In genomic region chr7:81154960-81155359, GRCm38 (mm10) we compare ENCODE assay signal across 9 mouse cellular contexts. TPM values are rescaled to one million over a fixed set of nuclear protein-coding genes. Genes with fewer than 3 reads are reported as not detected.
DNase-seq lines count a peak whose midpoint lies in the region; ATAC-seq and TF ChIP-seq lines count a peak whose summit lies in the region.
"Had no signal": no experiment of that assay in that cellular context is flagged by ENCODE, and none has a peak within 500 bp of the region (broad histone marks: within the 10 kb centered on the region; RNA-seq: fewer than 3 reads in every experiment).

No protein-coding gene starts in this region.

- no peak overlapping the region for H3K4me2 ChIP-seq in heart, embryonic 16.5 days (ENCODE audit: low read depth, low read length)
- no peak overlapping the region for H3K4me2 ChIP-seq in kidney, postnatal 0 days (ENCODE audit: low read length)
- H3K4me2 ChIP-seq: liver, embryonic 15.5 days had no signal

- peak; percentile 77 for TF ChIP-seq CTCF in bone marrow macrophage, adult 2 months (IDR thresholded peaks at IDR 0.05; ENCODE audit: low read depth, low read length)
- TF ChIP-seq CTCF in embryonic fibroblast, embryonic 13.5 days (IDR thresholded peaks at IDR 0.05; ENCODE audit: borderline replicate concordance, insufficient read depth, low read length) = peak; percentile 68
- peak; percentile 99 for TF ChIP-seq CTCF in kidney, postnatal 0 days (IDR thresholded peaks at IDR 0.05; ENCODE audit: low read depth)
- TF ChIP-seq CTCF in lung, adult 2 months (IDR thresholded peaks at IDR 0.05; ENCODE audit: insufficient read depth, low read length) = peak; percentile 88

- DNase-seq in adrenal gland, adult (ENCODE audit: inconsistent age in 2 of 2, low spot score in 1 of 2) = peak; percentile 45 to 83
- DNase-seq in adrenal gland, adult 8-10 months = no peak
- DNase-seq in kidney, postnatal 0 days (ENCODE audit: low spot score) = peak; percentile 92
- peak; percentile 41 for DNase-seq in lung, adult 2 months
- peak; percentile 41 for DNase-seq in retina, adult 2 months (ENCODE audit: low read depth, low spot score)

- H3K36me3 ChIP-seq in heart, embryonic 16.5 days (ENCODE audit: control insufficient read depth, insufficient read depth) = no peaks in the 10 kb centered on the region
- no peaks in the 10 kb centered on the region for H3K36me3 ChIP-seq in kidney, postnatal 0 days (ENCODE audit: insufficient read depth, low read length)
- H3K36me3 ChIP-seq: liver, embryonic 15.5 days had no signal

- no peak for TF ChIP-seq POLR2A in bone marrow macrophage, adult 2 months (IDR thresholded peaks at IDR 0.05; ENCODE audit: borderline replicate concordance, low read depth, low read length)
- TF ChIP-seq POLR2A in embryonic fibroblast, embryonic 13.5 days (IDR thresholded peaks at IDR 0.05; ENCODE audit: low read depth, low read length) = no peak
- no peak for TF ChIP-seq POLR2A in lung, adult 2 months (IDR thresholded peaks at IDR 0.05; ENCODE audit: borderline replicate concordance, extremely low read depth, low read depth, low read length)

- H3K9me3 ChIP-seq in heart, embryonic 16.5 days (replicated peaks; ENCODE audit: control insufficient read depth, low read length) = peaks cover 8% of the 10 kb centered on the region
- H3K9me3 ChIP-seq in kidney, postnatal 0 days (replicated peaks; ENCODE audit: low read length) = no peaks in the 10 kb centered on the region; the same call in 1 of the 2 replicates
- H3K9me3 ChIP-seq: liver, embryonic 15.5 days had no signal

- peaks cover 3% of the 10 kb centered on the region for H3K4me1 ChIP-seq in bone marrow macrophage, adult 2 months (ENCODE audit: control insufficient read depth, insufficient read depth, low read length)
- no peaks in the 10 kb centered on the region for H3K4me1 ChIP-seq in embryonic fibroblast, embryonic 13.5 days (ENCODE audit: control insufficient read depth, insufficient read depth, low read length)
- H3K4me1 ChIP-seq in heart, embryonic 16.5 days (ENCODE audit: control insufficient read depth, insufficient read depth, low read length) = peaks cover 4% of the 10 kb centered on the region
- no peaks in the 10 kb centered on the region for H3K4me1 ChIP-seq in kidney, postnatal 0 days (replicated peaks; ENCODE audit: insufficient read depth, low read length)
- no peaks in the 10 kb centered on the region for H3K4me1 ChIP-seq in lung, adult 2 months (ENCODE audit: control insufficient read depth, insufficient read depth, low read length)

- H3K27ac ChIP-seq in bone marrow macrophage, adult 2 months (ENCODE audit: insufficient read depth, low read depth, low read length) = no peak overlapping the region
- H3K27ac ChIP-seq in embryonic fibroblast, embryonic 13.5 days (ENCODE audit: insufficient read depth, low read length) = no peak overlapping the region
- H3K27ac ChIP-seq in heart, embryonic 16.5 days (ENCODE audit: low read length) = no peak overlapping the region
- no peak overlapping the region for H3K27ac ChIP-seq in kidney, postnatal 0 days
- H3K27ac ChIP-seq: liver, embryonic 15.5 days had no signal

- H3K27me3 ChIP-seq in heart, embryonic 16.5 days (ENCODE audit: control insufficient read depth, insufficient read depth, low read length) = no peaks in the 10 kb centered on the region
- H3K27me3 ChIP-seq in kidney, postnatal 0 days (ENCODE audit: insufficient read depth, low read length) = no peaks in the 10 kb centered on the region
- H3K27me3 ChIP-seq: liver, embryonic 15.5 days had no signal

- peak overlapping the region; percentile 25; the same call in 1 of the 2 replicates for H3K9ac ChIP-seq in heart, embryonic 16.5 days (ENCODE audit: low read length)
- H3K9ac ChIP-seq in kidney, postnatal 0 days (ENCODE audit: low read depth, low read length) = no peak overlapping the region
- H3K9ac ChIP-seq: liver, embryonic 15.5 days had no signal

- peak; percentile 81 for ATAC-seq in heart, embryonic 16.5 days (replicated peaks; ENCODE audit: extremely low read depth, insufficient read depth, low FRiP score)
- ATAC-seq in kidney, postnatal 0 days (replicated peaks; ENCODE audit: low FRiP score, low read depth) = peak; percentile 67; the same call in 1 of the 2 replicates

- no peak overlapping the region for H3K4me3 ChIP-seq in bone marrow macrophage, adult 2 months (ENCODE audit: insufficient read depth, low read length)
- no peak overlapping the region for H3K4me3 ChIP-seq in embryonic fibroblast, embryonic 13.5 days (ENCODE audit: insufficient read depth, low read length)
- H3K4me3 ChIP-seq in heart, embryonic 16.5 days (ENCODE audit: low read length) = no peak overlapping the region
- H3K4me3 ChIP-seq in kidney, postnatal 0 days (replicated peaks; ENCODE audit: low read depth, low read length) = no peak overlapping the region
- no peak overlapping the region for H3K4me3 ChIP-seq in lung, adult 2 months (replicated peaks; ENCODE audit: extremely low read depth, low read depth, low read length)
- H3K4me3 ChIP-seq: liver, embryonic 15.5 days had no signal

- WGBS in heart, embryonic 16.5 days = 2% methylated on average over 3 of the region's 3 CpGs
- WGBS in kidney, postnatal 0 days = 0% methylated on average over 3 of the region's 3 CpGs
- 1% methylated on average over 3 of the region's 3 CpGs for WGBS in lung, adult 2 months

RNA-seq across cellular contexts. Expression of gene Slc28a1, which starts 40.4 kb away (rescaled TPM):
- total RNA-seq in adrenal gland, adult 8-10 months (2022) = not detected
- polyA plus RNA-seq in bone marrow macrophage, adult 2 months (2012; ENCODE audit: insufficient read depth, insufficient read length, missing spikeins) = not detected in 2 replicates
- not detected in 2 replicates for polyA plus RNA-seq in embryonic fibroblast, embryonic 13.5 days (2011; ENCODE audit: insufficient read length, low read depth, missing spikeins)
- 0.09 and 0.22 TPM in 2 replicates for polyA plus RNA-seq in heart, embryonic 16.5 days (2015; fragmentation: Nextera tagmentation; extraction: Ambion mirVana)
- polyA plus RNA-seq in kidney, postnatal 0 days (2015; fragmentation: Nextera tagmentation; extraction: Ambion mirVana) = 1.1 and 1.3 TPM in 2 replicates
- polyA plus RNA-seq in lung, adult 2 months (2012; rRNA removed) = 0.07 and 0.17 TPM in 2 replicates

RNA-seq across cellular contexts. Expression of gene Pde8a, which starts 58.4 kb away (rescaled TPM):
- total RNA-seq in adrenal gland, adult 8-10 months (2022) = 10 to 100 TPM; 22.3 to 41.0 (median 31.7) TPM
- polyA plus RNA-seq in bone marrow macrophage, adult 2 months (2012; ENCODE audit: insufficient read depth, insufficient read length, missing spikeins) = 26.5 and 31.7 TPM in 2 replicates
- polyA plus RNA-seq in embryonic fibroblast, embryonic 13.5 days (2011; ENCODE audit: insufficient read length, low read depth, missing spikeins) = 20.8 and 30.6 TPM in 2 replicates
- 2.5 and 4.0 TPM in 2 replicates for polyA plus RNA-seq in heart, embryonic 16.5 days (2015; fragmentation: Nextera tagmentation; extraction: Ambion mirVana)
- 10.9 and 11.0 TPM in 2 replicates for polyA plus RNA-seq in kidney, postnatal 0 days (2015; fragmentation: Nextera tagmentation; extraction: Ambion mirVana)
- 11.1 and 14.4 TPM in 2 replicates for polyA plus RNA-seq in lung, adult 2 months (2012; rRNA removed)
